Mouse (Mus musculus) stomach, postnatal 0 days (tissue): ENCODE results near the gene Dscam. TPM values are rescaled to one million over a fixed set of nuclear protein-coding genes. Genes with fewer than 3 reads are reported as not detected.

Experiments used
- ATAC-seq: fragments of 200-750 bp; cut with Nextera tagmentation; 2 replicates; pipeline ENCODE4 v1.8.0; 2017; ENCODE audit not compliant: low FRiP score, low TSS enrichment
- DNase-seq: peaks from one replicate; pipeline ENCODE4 v3.0.0-alpha.2; 2016; ENCODE audit warnings: low spot score
- H3K27ac ChIP-seq: fragments of 300-500 bp; sonication (generic); replicated peaks from 2 replicates; pipeline ENCODE4 v1.5.1; 2014; ENCODE audit warnings: mild to moderate bottlenecking, control low read depth
- H3K27me3 ChIP-seq: fragments of 300-500 bp; sonication (generic); 2 replicates; pipeline ENCODE4 v1.6.1; 2014; ENCODE audit warnings: low read length; ENCODE audit not compliant: control insufficient read depth, insufficient read depth
- H3K36me3 ChIP-seq: fragments of 300-500 bp; sonication (generic); 2 replicates; pipeline ENCODE4 v1.6.1; 2014; ENCODE audit warnings: low read length, mixed read lengths; ENCODE audit not compliant: control insufficient read depth, insufficient read depth
- H3K4me1 ChIP-seq: fragments of 300-500 bp; sonication (generic); replicated peaks from 2 replicates; pipeline ENCODE4 v1.6.1; 2014; ENCODE audit warnings: antibody characterized with exemption; ENCODE audit not compliant: control insufficient read depth, insufficient read depth
- H3K4me2 ChIP-seq: fragments of 300-500 bp; sonication (generic); replicated peaks from 2 replicates; pipeline ENCODE4 v1.6.1; 2014; ENCODE audit warnings: low read depth, mild to moderate bottlenecking, control low read depth, moderate library complexity
- H3K4me3 ChIP-seq: fragments of 300-500 bp; sonication (generic); 2 replicates; pipeline ENCODE4 v1.5.1; 2014; ENCODE audit warnings: low read depth, low read length, control low read depth
- H3K9ac ChIP-seq: fragments of 300-500 bp; sonication (generic); 2 replicates; pipeline ENCODE4 v1.6.1; 2014; ENCODE audit warnings: mild to moderate bottlenecking, low read length, control low read depth, mixed read lengths
- H3K9me3 ChIP-seq: fragments of 300-500 bp; sonication (generic); 2 replicates; pipeline ENCODE4 v1.6.1; 2016; ENCODE audit warnings: low read length; ENCODE audit not compliant: control insufficient read depth
- CTCF ChIP-seq: IDR thresholded peaks from 2 replicates; pipeline ENCODE4 v1.5.1; 2016; ENCODE audit warnings: antibody characterized with exemption, low read depth, mild to moderate bottlenecking, moderate library complexity
- EP300 ChIP-seq: optimal IDR thresholded peaks from 2 replicates; pipeline ENCODE3; 2016; ENCODE audit warnings: antibody characterized with exemption
- WGBS: fragments of 180-500 bp; shearing (Covaris S2); extraction: QIAGEN DNeasy Blood & Tissue Kit; methylation state at CpG from one replicate; pipeline ENCODE4 v1.1.7; 2014; 5-methylcytosine and 5-hydroxymethylcytosine counted together
- polyA plus RNA-seq: library from polyadenylated mRNA; unstranded; fragments of >200 nt; fragmentation: Nextera tagmentation; extraction: Ambion mirVana; gene quantifications from 2 replicates; pipeline ENCODE4 v1.2.1, GENCODE M21; 2015

Gene Dscam
- polyA plus RNA-seq, 1 experiment from 2014 or later: 0.13 TPM

GRCm38 (mm10) chr16:97003965-97004364 lies 166.6 kb downstream of the Dscam start:
- H3K27ac ChIP-seq: no peak overlapping the region
- ATAC-seq (no peak), DNase-seq (no peak)
- no peaks in the 10 kb centered on the region for H3K27me3 ChIP-seq
- no peaks in the 10 kb centered on the region for H3K9me3 ChIP-seq
- H3K36me3 ChIP-seq: no peaks in the 10 kb centered on the region
- no peak overlapping the region for H3K9ac ChIP-seq
- TF ChIP-seq CTCF: no peak
- no peak for TF ChIP-seq EP300
- H3K4me1 ChIP-seq: no peaks in the 10 kb centered on the region
- no peak overlapping the region for H3K4me3 ChIP-seq
- WGBS: 63% methylated on average over 1 of the region's 1 CpGs
- H3K4me2 ChIP-seq: no peak overlapping the region

- H3K36me3 ChIP-seq: no peaks in the 10 kb centered on the region
- H3K4me2 ChIP-seq: no peak overlapping the region
- H3K27me3 ChIP-seq: no peaks in the 10 kb centered on the region
- TF ChIP-seq EP300: no peak
- TF ChIP-seq CTCF: no peak
- no peaks in the 10 kb centered on the region for H3K4me1 ChIP-seq
- no peak for DNase-seq
- 22% methylated on average over 2 of the region's 2 CpGs for WGBS
- no peak for ATAC-seq
- no peaks in the 10 kb centered on the region for H3K9me3 ChIP-seq
- no peak overlapping the region for H3K4me3 ChIP-seq
- no peak overlapping the region for H3K27ac ChIP-seq
- H3K9ac ChIP-seq: no peak overlapping the region
Observed at GRCm38 (mm10) chr16:97002837-97003236, 167.7 kb downstream of the Dscam start.

GRCm38 (mm10) chr16:97002189-97002588 lies 168.4 kb downstream of the Dscam start:
- no peaks in the 10 kb centered on the region for H3K9me3 ChIP-seq
- no peaks in the 10 kb centered on the region for H3K27me3 ChIP-seq
- H3K9ac ChIP-seq: no peak overlapping the region
- no peak overlapping the region for H3K4me3 ChIP-seq
- no peaks in the 10 kb centered on the region for H3K4me1 ChIP-seq
- no peak overlapping the region for H3K27ac ChIP-seq
- no peak for ATAC-seq
- H3K36me3 ChIP-seq: no peaks in the 10 kb centered on the region
- no peak overlapping the region for H3K4me2 ChIP-seq
- WGBS: 47% methylated on average over 3 of the region's 3 CpGs
- no peak for DNase-seq
- TF ChIP-seq CTCF (no peak), EP300 (no peak)

- Histone ChIP-seq H3K4me3 (no peak overlapping the region), H3K4me1 (no peaks in the 10 kb centered on the region), H3K4me2 (no peak overlapping the region), H3K9me3 (no peaks in the 10 kb centered on the region), H3K27ac (no peak overlapping the region), H3K9ac (no peak overlapping the region), H3K27me3 (no peaks in the 10 kb centered on the region), H3K36me3 (no peaks in the 10 kb centered on the region)
- TF ChIP-seq CTCF (no peak), EP300 (no peak)
- WGBS: 54% methylated on average over 3 of the region's 3 CpGs
- ATAC-seq (no peak), DNase-seq (peak; percentile 19)
Observed at GRCm38 (mm10) chr16:96996854-96997253, 173.7 kb downstream of the Dscam start.

- DNase-seq: no peak
- WGBS: 73% methylated on average over 4 of the region's 4 CpGs
- TF ChIP-seq CTCF: no peak
- TF ChIP-seq EP300: no peak
- no peak overlapping the region for H3K4me2 ChIP-seq
- H3K4me1 ChIP-seq: no peaks in the 10 kb centered on the region
- no peak overlapping the region for H3K9ac ChIP-seq
- no peak overlapping the region for H3K4me3 ChIP-seq
- H3K27me3 ChIP-seq: no peaks in the 10 kb centered on the region
- ATAC-seq: no peak
- H3K9me3 ChIP-seq: no peaks in the 10 kb centered on the region
- no peaks in the 10 kb centered on the region for H3K36me3 ChIP-seq
- H3K27ac ChIP-seq: no peak overlapping the region
Observed at GRCm38 (mm10) chr16:96995858-96996257, 174.7 kb downstream of the Dscam start.

GRCm38 (mm10) chr16:96987396-96987795 lies 183.2 kb downstream of the Dscam start:
- no peak overlapping the region for H3K27ac ChIP-seq
- no peaks in the 10 kb centered on the region for H3K9me3 ChIP-seq
- no peak overlapping the region for H3K9ac ChIP-seq
- no peak for TF ChIP-seq CTCF
- TF ChIP-seq EP300: no peak
- H3K4me3 ChIP-seq: no peak overlapping the region
- H3K4me2 ChIP-seq: no peak overlapping the region
- ATAC-seq: no peak
- H3K27me3 ChIP-seq: no peaks in the 10 kb centered on the region
- no peaks in the 10 kb centered on the region for H3K4me1 ChIP-seq
- H3K36me3 ChIP-seq: no peaks in the 10 kb centered on the region
- DNase-seq: no peak
- WGBS: 67% methylated on average over 2 of the region's 2 CpGs
